Mouse (Mus musculus) CH12.LX (cell line): ENCODE measurements at regions not wholly inside any gene's neighbourhood (a gene's known extent, or its start where the extent isn't known, plus 50 kb on each side); places are given as distances from the start of the nearest gene placed in this dataset.
"Not testable (repeated sequence)": the region's sequence is repeated elsewhere in the genome, so short reads cannot be mapped to it uniquely, and the experiment has no call there.

Experiments used
- CHD2 ChIP-seq: IDR thresholded peaks from 2 replicates; pipeline ENCODE4 v1.6.1; 2011; ENCODE audit warnings: low read length, improper control_type of control experiment
- CTCF ChIP-seq, 2 experiments: IDR thresholded peaks in 1 of 2; conservative IDR thresholded peaks in 1 of 2; 2 replicates each; pipeline ENCODE4 v1.5.1; 2011 to 2012; ENCODE audit warnings: low read depth in 2 of 2, low read length in 2 of 2, improper control_type of control experiment in 1 of 2, inconsistent platforms in 1 of 2, mild to moderate bottlenecking in 1 of 2, moderate library complexity in 1 of 2
- MAFK ChIP-seq: IDR thresholded peaks from 2 replicates; pipeline ENCODE4 v1.6.1; 2011; ENCODE audit warnings: low read length, improper control_type of control experiment; ENCODE audit not compliant: insufficient replicate concordance
- MEF2A ChIP-seq: IDR thresholded peaks from 2 replicates; pipeline ENCODE4 v1.6.1; 2014; ENCODE audit warnings: low read depth, mild to moderate bottlenecking, inconsistent platforms, low read length, improper control_type of control experiment, borderline replicate concordance
- NRF1 ChIP-seq: IDR thresholded peaks from 2 replicates; pipeline ENCODE4 v1.6.1; 2014; ENCODE audit warnings: low read depth, mild to moderate bottlenecking, inconsistent platforms, low read length, improper control_type of control experiment, moderate library complexity
- PAX5 ChIP-seq: IDR thresholded peaks from 2 replicates; pipeline ENCODE4 v1.6.1; 2012; ENCODE audit warnings: low read length, inconsistent platforms, mixed read lengths
- POLR2A ChIP-seq: IDR thresholded peaks from 2 replicates; pipeline ENCODE4 v1.6.1; 2011; ENCODE audit warnings: low read depth, mild to moderate bottlenecking, improper control_type of control experiment, low read length
- UBTF ChIP-seq: IDR thresholded peaks from 2 replicates; pipeline ENCODE4 v1.6.1; 2012; ENCODE audit warnings: low read depth, mild to moderate bottlenecking, inconsistent platforms, low read length, improper control_type of control experiment, moderate library complexity
- USF1 ChIP-seq: IDR thresholded peaks from 2 replicates; pipeline ENCODE4 v1.6.1; 2014; ENCODE audit warnings: low read depth, mild to moderate bottlenecking, inconsistent platforms, low read length, improper control_type of control experiment
- ZMIZ1 ChIP-seq: IDR thresholded peaks from 2 replicates; pipeline ENCODE4 v1.6.1; 2012; ENCODE audit warnings: low read depth, mild to moderate bottlenecking, inconsistent platforms, low read length, improper control_type of control experiment

DNA sequence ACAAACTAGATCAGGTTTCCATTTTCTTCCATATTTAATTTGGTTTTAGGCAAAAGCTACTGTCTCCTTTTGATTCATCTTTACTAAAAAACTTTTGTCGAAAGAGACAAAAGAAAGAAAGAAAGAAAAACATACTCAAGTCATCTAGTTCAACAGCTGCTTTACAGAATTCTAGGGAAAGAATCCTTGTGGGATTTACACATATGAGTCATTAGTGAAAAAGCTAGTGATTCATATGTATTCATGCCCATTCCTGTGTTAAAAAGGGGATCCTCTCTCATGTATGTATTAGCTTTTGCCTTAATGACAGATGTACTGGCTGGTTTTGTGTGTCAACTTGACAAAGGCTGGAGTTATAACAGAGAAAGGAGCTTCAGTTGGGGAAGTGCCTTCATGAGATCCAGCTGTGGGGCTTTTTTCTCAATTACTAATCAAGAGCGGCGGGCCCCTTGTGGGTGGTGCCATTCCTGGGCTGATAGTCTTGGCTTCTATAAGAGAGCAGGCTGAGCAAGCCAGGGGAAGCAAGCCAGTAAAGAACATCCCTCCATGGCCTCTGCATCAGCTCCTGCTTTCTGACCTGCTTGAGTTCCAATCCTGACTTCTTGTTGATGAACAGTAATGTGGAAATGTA, 200.1 kb upstream of the Flrt2 start:
- not testable (repeated sequence) for TF ChIP-seq UBTF; ZMIZ1; MEF2A; CHD2; CTCF (conservative IDR thresholded peaks at IDR 0.05 in 1 of 2, IDR thresholded peaks at IDR 0.05 in 1 of 2; ENCODE audit: low read depth in 2 of 2, low read length in 2 of 2); USF1; MAFK; POLR2A; NRF1; PAX5
